Mouse (Mus musculus): ENCODE measurements around the gene Ly6g6c.

The Ly6g6c gene

GRCm38 (mm10) chr17:35108097-35108496 lies 42.9 kb downstream of the Ly6g6c start, which contains the start of gene Ly6g5c:
Gene Ly6g5c (plus strand): TSS chr17:35108279.
- no peak for DNase-seq (ENCODE audit: low spot score in 2 of 2)

- DNase-seq (ENCODE audit: low spot score in 2 of 2), result no peak
These were observed 46.6 kb downstream of the Ly6g6c start for GRCm38 (mm10) chr17:35111774-35112173.

GRCm38 (mm10) chr17:35115046-35116019 lies 50.1 kb downstream of the Ly6g6c start, which contains the start of gene Ly6g5b:
Gene Ly6g5b (minus strand): TSS chr17:35115428.
- no peak for DNase-seq (ENCODE audit: low spot score in 2 of 2)
